Mouse (Mus musculus) liver, embryonic 12.5 days (tissue): ENCODE data around the gene Zer1. TPM values are rescaled to one million over a fixed set of nuclear protein-coding genes. Genes with fewer than 3 reads are reported as not detected.
A peak's percentile ranks its signal among the peaks of the same experiment; 100 is the strongest.
"Not testable (repeated sequence)": the region's sequence is repeated elsewhere in the genome, so short reads cannot be mapped to it uniquely, and the experiment has no call there.

ENCODE experiments used
- ATAC-seq: fragments of 200-750 bp; cut with Nextera tagmentation; 2 replicates; pipeline ENCODE4 v1.8.0; 2017; ENCODE audit warnings: moderate number of reproducible peaks, mild to moderate bottlenecking, moderate library complexity
- H3K27ac ChIP-seq: fragments of 300-500 bp; sonication (generic); 2 replicates; pipeline ENCODE4 v1.5.1; 2016; ENCODE audit warnings: mild to moderate bottlenecking
- H3K27me3 ChIP-seq: fragments of 300-500 bp; sonication (generic); replicated peaks from 2 replicates; pipeline ENCODE4 v1.6.1; 2016; ENCODE audit warnings: mild to moderate bottlenecking, moderate library complexity
- H3K36me3 ChIP-seq: fragments of 300-500 bp; sonication (generic); 2 replicates; pipeline ENCODE4 v1.6.1; 2016; ENCODE audit warnings: mild to moderate bottlenecking, moderate library complexity
- H3K4me1 ChIP-seq: fragments of 300-500 bp; sonication (generic); 2 replicates; pipeline ENCODE4 v1.6.1; 2016
- H3K4me2 ChIP-seq: fragments of 300-500 bp; sonication (generic); 2 replicates; pipeline ENCODE4 v1.6.1; 2016; ENCODE audit warnings: mild to moderate bottlenecking, moderate library complexity
- H3K4me3 ChIP-seq: fragments of 300-500 bp; sonication (generic); 2 replicates; pipeline ENCODE4 v1.5.1; 2016; ENCODE audit warnings: mild to moderate bottlenecking, moderate library complexity
- H3K9ac ChIP-seq: fragments of 300-500 bp; sonication (generic); 2 replicates; pipeline ENCODE4 v1.6.1; 2016; ENCODE audit warnings: mild to moderate bottlenecking, moderate library complexity
- H3K9me3 ChIP-seq: fragments of 300-500 bp; sonication (generic); replicated peaks from 2 replicates; pipeline ENCODE4 v1.6.1; 2016; ENCODE audit warnings: mild to moderate bottlenecking, moderate library complexity
- WGBS: fragments of 180-500 bp; shearing (Covaris S2); methylation state at CpG from one replicate; pipeline ENCODE4 v1.1.7; 2016; ENCODE audit not compliant: insufficient replicate concordance; 5-methylcytosine and 5-hydroxymethylcytosine counted together
- polyA plus RNA-seq: library from polyadenylated mRNA; unstranded; fragments of >200 nt; fragmentation: Nextera tagmentation; extraction: Ambion mirVana; gene quantifications from 2 replicates; pipeline ENCODE4 v1.2.1, GENCODE M21; 2016

Zer1 gene
- polyA plus RNA-seq, 1 experiment from 2014 or later = 4.3 TPM

DNA sequence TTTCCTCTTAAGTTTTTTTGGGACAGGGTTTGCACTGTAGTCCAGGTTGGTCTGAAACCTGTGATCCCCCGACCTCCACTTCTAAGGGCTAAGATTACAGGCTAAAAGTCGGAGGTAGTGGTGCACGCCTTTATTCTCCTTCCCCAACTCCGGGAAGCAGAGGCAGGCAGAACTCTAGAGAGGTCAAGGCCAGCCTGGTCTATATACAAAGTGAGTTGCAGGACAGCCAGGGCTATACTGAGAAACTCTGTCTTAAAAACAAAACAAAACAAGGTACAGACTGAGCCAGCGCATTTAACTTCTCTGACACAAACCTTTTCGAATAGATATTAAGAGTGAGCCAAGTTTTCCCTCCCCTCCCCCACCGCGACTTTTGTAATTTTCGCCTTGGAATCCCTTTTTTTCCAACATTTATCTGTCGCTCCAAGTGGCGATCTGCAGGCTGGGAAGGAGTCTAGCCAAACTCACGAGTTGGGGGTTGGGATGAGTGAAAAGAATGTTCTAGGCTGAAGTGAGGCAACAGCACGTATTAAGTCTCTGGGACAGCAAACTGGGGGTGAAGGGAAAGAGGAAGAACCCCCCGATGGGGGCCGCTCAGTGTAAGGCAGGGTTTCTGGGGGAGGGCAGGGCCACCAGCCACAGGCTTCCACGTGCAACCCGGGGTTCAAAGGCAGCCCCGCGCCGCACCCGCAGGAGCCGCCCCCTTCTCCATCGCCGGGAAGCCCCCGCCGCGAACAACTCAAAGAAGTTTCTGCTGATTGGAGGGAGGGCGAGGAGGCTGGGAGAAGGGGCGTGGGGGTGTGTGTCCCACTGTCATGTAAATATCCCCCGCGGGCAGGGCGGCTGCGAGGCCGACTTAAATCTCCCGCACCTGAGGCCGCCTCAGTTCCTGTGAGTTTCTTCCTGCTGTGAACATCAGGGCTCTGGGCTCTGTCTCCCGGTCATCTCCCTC lies 62.9 kb downstream of the Zer1 start:
- Histone ChIP-seq H3K4me2 (peak overlapping the region; percentile 97), H3K27ac (peak overlapping the region; percentile 92), H3K27me3 (no peaks in the 10 kb centered on the region), H3K36me3 (no peaks in the 10 kb centered on the region; the same call in 1 of the 2 replicates), H3K4me1 (peaks cover 63% of the 10 kb centered on the region), H3K4me3 (peak overlapping the region; percentile 76), H3K9me3 (no peaks in the 10 kb centered on the region), H3K9ac (peak overlapping the region; percentile 83)
- 5% methylated on average over 37 of the region's 37 CpGs for WGBS
- no peak for ATAC-seq

DNA sequence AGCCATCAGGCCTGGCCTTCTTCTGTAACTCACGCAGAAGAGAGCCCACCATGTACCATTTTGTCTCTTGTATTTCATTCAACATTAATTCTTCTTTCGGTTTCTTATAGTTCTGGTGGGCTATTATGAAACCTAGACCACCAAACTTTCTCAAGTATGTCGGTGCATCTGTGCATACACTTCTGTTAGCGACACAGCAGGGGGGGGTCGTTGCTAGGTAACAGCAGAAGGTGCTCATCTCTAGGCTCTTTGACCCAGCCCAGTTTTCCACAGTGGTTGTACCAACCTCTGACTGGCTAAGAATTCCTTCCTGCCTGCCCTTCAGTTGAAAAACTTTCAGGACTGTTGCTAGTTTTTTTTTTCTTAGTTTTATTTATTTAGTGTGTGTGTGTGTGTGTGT lies 66.0 kb downstream of the Zer1 start:
- H3K4me1 ChIP-seq = peaks cover 39% of the 10 kb centered on the region
- no peak for ATAC-seq
- H3K27ac ChIP-seq = no peak overlapping the region
- H3K9ac ChIP-seq = no peak overlapping the region
- no peaks in the 10 kb centered on the region for H3K9me3 ChIP-seq
- 64% methylated on average over 5 of the region's 5 CpGs for WGBS
- H3K4me3 ChIP-seq = no peak overlapping the region
- no peaks in the 10 kb centered on the region for H3K27me3 ChIP-seq
- H3K36me3 ChIP-seq = no peaks in the 10 kb centered on the region; the same call in 1 of the 2 replicates
- no peak overlapping the region for H3K4me2 ChIP-seq

DNA sequence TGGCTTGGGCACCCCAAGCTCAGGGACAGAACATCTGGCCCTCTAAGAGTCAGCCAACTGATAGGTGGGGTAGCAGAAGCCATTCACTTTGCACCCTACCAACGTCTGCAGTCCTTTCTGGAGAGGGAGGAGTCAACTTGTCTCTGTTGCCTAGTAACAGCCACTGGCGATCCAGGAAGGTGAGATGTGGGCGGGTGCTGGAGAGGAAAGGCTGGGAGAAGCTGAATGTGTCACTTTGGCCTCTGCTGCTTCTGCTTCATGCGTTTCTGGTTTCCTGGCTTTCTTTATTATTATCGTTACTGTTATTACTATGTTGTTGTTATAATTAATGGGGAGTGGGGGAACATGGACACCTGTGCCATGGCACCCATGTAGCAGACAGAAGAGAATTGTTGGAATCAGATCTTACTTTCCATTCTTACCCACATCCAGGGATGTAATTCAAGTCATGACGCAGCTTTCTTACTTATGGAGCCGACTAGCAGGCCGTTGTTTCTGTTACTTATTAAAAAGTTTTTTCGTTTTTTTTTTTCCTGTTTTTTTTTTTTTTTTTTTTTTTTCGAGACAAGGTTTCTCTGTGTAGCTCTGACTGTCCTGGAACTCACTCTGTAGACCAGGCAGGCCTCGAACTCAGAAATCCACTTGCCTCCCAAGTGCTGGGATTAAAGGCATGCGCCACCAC lies 67.0 kb downstream of the Zer1 start, which contains the start of gene Set:
Gene Set, plus strand, starts transcription at position 156 of the 682 bp plus-strand sequence.
- no peak within 1 kb of the TSS for H3K9ac ChIP-seq
- H3K9me3 ChIP-seq = no peaks in the 10 kb centered on the region
- H3K4me3 ChIP-seq = no peak within 1 kb of the TSS
- H3K27me3 ChIP-seq = no peaks in the 10 kb centered on the region
- 42% methylated on average over 11 of the region's 12 CpGs for WGBS
- no peaks in the 10 kb centered on the region for H3K36me3 ChIP-seq
- H3K27ac ChIP-seq = no peak within 1 kb of the TSS
- H3K4me1 ChIP-seq = peaks cover 29% of the 10 kb centered on the region
- peak; percentile 59 for ATAC-seq
- H3K4me2 ChIP-seq = no peak within 1 kb of the TSS

DNA sequence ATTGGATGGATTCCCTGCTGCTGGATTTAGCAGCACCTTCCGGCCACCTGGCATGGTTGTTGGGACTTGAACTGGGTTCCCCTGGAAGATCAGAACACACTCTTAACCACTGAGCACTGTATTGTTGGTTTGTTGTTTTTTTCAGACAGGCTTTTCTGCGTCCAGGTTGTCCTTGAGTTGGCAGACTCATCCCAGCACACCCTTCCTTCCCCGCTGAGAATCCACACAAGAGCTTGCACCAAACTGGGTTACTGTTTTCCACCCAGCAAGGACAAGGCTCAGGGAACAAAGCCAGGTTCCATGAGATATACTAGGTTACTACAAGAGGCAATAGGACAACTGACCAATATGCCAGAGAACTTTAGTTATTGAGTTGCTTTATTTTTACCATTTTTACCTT lies 67.6 kb downstream of the Zer1 start:
- WGBS = 71% methylated on average over 3 of the region's 3 CpGs

DNA sequence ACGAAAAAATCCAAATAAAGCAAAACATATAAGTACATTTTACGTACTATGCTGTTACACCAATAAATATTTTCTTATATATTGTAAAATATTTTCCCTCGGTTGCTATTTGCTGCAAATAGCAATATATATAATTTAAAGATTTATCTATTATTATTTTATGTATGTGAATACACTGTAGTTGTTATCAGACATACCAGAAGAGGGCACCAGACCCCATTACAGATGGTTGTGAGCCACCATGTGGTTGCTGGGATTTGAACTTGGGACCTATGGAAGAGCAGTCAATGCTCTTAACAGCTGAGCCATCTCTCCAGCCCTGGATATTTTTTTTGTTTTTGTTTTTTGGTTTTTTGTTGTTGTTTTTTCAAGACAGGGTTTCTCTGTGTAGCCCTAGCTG lies 69.1 kb downstream of the Zer1 start:
- WGBS = 78% methylated on average over 3 of the region's 3 CpGs
- ATAC-seq, H3K4me2 ChIP-seq: not testable (repeated sequence)

More for the DNA sequence above, 67.6 kb downstream of the Zer1 start:
- no peak overlapping the region for H3K4me3 ChIP-seq
- H3K4me1 ChIP-seq = peaks cover 24% of the 10 kb centered on the region
- no peak overlapping the region for H3K27ac ChIP-seq
- no peak overlapping the region for H3K4me2 ChIP-seq
- ATAC-seq = no peak
- no peaks in the 10 kb centered on the region for H3K36me3 ChIP-seq
- no peaks in the 10 kb centered on the region for H3K9me3 ChIP-seq
- no peaks in the 10 kb centered on the region for H3K27me3 ChIP-seq
- no peak overlapping the region for H3K9ac ChIP-seq

DNA sequence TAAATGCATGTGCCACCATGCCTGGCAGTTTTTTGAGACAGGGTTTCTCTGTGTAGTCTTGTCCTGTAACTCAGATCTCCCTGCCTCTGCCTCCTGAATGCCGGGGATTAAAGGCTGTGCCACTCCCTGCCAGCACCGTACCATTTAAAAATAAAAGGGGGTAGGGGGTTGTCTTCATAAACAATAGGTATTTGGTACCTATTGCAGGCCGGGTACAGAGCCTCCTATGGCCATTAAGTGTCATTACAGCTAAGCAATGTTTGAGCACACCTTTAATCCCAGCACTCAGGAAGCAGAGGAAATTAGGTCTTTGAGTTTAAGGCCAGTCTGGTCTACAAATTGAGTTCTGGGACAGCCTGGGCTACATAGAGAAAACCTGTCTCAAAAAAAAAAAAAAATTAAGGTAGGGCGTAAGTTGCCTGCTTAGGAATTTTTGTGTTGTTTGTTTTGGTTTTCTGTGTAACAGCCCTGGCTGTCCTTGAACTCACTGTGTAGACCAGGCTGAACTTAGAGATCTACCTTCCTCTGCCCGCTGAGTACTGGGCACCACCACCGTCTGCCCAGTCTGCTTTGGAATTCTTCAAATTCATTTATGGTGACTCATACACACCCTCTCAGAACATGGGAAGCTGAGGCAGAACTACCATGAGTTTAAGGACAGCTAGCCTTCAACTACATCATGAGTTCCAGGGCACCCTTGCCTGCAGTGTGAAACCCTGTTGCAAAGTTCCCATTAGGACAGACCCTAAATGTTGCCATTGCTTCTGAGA lies 72.2 kb downstream of the Zer1 start:
- no peak overlapping the region for H3K4me3 ChIP-seq
- H3K4me2 ChIP-seq = no peak overlapping the region
- H3K9ac ChIP-seq = no peak overlapping the region
- H3K27me3 ChIP-seq = no peaks in the 10 kb centered on the region
- peaks cover 32% of the 10 kb centered on the region for H3K4me1 ChIP-seq
- 35% methylated on average over 6 of the region's 6 CpGs for WGBS
- H3K27ac ChIP-seq = no peak overlapping the region
- no peaks in the 10 kb centered on the region for H3K36me3 ChIP-seq
- no peaks in the 10 kb centered on the region for H3K9me3 ChIP-seq
- ATAC-seq = no peak

More for the DNA sequence above, 69.1 kb downstream of the Zer1 start:
- peaks cover 13% of the 10 kb centered on the region for H3K4me1 ChIP-seq
- H3K9ac ChIP-seq, H3K27me3 ChIP-seq, H3K36me3 ChIP-seq, H3K27ac ChIP-seq, H3K9me3 ChIP-seq, H3K4me3 ChIP-seq: not testable (repeated sequence)

DNA sequence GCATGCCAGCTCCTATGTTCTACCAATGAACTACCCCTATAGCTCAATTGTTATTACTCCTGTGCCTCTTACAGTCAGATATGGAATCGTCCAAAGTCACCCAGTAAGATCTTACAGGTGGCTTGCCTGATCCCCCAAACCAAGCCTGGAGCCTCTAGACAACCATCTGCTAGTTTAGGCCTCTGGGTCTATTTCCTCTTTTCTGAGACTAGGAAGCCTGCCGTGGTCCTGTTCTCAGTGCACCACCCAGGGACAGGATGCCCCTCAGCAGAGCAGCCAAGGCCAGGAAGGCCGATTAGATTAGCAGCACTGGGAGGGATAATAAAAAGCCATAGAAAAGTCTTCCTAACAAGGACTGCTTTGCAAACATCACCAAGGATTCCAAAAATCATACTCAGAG lies 74.6 kb downstream of the Zer1 start:
- H3K4me3 ChIP-seq = no peak overlapping the region
- no peaks in the 10 kb centered on the region for H3K27me3 ChIP-seq
- peak overlapping the region; percentile 86 for H3K27ac ChIP-seq
- peaks cover 3% of the 10 kb centered on the region; the same call in 1 of the 2 replicates for H3K36me3 ChIP-seq
- WGBS = 29% methylated on average over 3 of the region's 3 CpGs
- peak overlapping the region; percentile 76 for H3K4me2 ChIP-seq
- no peak for ATAC-seq
- H3K9ac ChIP-seq = no peak overlapping the region; the same call in 1 of the 2 replicates
- no peaks in the 10 kb centered on the region for H3K9me3 ChIP-seq
- H3K4me1 ChIP-seq = peaks cover 26% of the 10 kb centered on the region

DNA sequence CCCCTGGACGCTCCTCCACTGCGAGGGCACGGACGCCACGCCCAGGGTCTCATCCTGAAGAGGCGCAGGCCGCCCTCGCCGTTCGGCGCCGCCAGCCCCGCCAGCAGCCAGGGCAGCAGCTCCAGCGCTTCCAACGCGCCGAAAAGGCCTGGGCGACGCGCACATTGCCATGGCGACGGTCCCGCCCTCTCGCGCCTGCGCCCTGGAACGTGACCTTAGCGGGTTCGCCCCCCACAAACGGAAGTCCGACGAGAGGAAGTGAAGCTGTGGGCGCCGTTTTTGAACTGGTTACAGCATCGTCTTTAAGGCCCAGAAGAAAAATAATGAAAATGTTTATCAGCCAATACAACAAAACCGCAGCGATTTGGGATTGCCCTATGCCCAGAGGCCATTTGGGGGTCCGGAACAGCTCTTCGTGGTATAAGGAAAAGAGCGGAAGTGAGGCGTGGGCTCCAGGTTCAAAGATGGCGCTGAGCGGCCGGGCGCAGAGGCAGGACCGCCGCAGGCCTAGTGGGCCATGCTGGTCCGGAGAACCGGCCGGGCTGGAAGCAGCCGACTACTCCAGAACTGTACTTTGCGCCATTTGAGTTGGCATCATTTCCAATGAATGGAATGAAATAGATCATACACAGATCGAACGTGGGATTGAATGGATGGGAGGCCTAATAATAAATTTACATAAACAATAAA lies 75.5 kb downstream of the Zer1 start, which contains the start of gene Wdr34:
Gene Wdr34, minus strand, starts transcription at position 183 of the 690 bp plus-strand sequence.
- Histone ChIP-seq H3K27me3 (no peaks in the 10 kb centered on the region), H3K4me1 (peaks cover 26% of the 10 kb centered on the region), H3K4me3 (peak within 1 kb of the TSS; percentile 65), H3K4me2 (peak within 1 kb of the TSS; percentile 76), H3K9me3 (no peaks in the 10 kb centered on the region), H3K27ac (peak within 1 kb of the TSS; percentile 86), H3K36me3 (peaks cover 3% of the 10 kb centered on the region; the same call in 1 of the 2 replicates), H3K9ac (peak within 1 kb of the TSS; percentile 72)
- ATAC-seq = peak; percentile 96
- under 1% methylated on average over 54 of the region's 54 CpGs for WGBS

DNA sequence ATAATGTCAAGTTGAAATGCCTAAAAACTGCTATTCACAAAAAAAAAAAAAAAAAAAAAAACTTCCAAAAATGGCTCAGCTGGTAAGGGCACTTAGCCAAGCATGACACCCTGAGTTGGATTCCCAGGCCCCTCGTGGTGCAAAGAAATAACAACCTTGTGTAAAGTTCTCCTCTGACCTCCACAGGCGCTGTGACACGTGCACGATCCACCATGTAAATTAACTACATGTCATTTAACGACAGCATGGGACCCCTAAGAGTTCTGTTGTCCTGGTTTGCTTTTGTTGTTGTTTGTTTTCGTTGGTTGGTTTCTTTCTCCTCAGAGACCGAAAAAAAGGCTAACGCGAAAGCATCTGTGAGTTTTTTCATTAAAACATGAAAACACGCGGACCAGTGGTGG lies 76.3 kb downstream of the Zer1 start:
- no peaks in the 10 kb centered on the region for H3K9me3 ChIP-seq
- H3K4me1 ChIP-seq = peaks cover 26% of the 10 kb centered on the region
- H3K36me3 ChIP-seq = peaks cover 3% of the 10 kb centered on the region; the same call in 1 of the 2 replicates
- ATAC-seq = no peak
- H3K4me2 ChIP-seq = peak overlapping the region; percentile 76
- 32% methylated on average over 11 of the region's 11 CpGs for WGBS
- peak overlapping the region; percentile 86 for H3K27ac ChIP-seq
- H3K27me3 ChIP-seq = no peaks in the 10 kb centered on the region
- H3K4me3 ChIP-seq = peak overlapping the region; percentile 65
- peak overlapping the region; percentile 72 for H3K9ac ChIP-seq
